Mouse (Mus musculus): Measurements from ENCODE around the gene Acox2. TPM values are rescaled to one million over a fixed set of nuclear protein-coding genes. Genes with fewer than 3 reads are reported as not detected.

Gene Acox2
- 3.3 and 3.7 TPM in 2 replicates for polyA plus RNA-seq (2012; rRNA removed; ENCODE audit: low replicate concordance)

DNA sequence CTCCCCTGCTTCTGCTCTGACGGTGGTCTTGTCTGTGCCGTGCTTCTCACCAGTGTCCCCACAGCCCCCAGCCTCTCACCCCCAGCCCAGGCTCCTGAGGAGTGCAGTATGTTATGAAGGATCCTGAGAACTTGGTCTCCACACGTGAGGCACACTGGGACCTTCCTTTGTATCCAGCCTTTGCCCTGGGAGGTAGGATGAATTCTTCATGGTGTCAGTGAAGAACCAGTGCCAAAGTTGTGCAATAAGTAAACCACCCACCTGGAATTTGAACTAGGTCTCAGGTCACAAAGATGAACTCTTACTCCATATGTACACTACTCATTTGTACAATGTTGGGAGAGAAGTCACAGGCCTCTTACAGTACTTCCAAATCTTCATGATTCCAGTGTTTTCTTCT, at the start of gene Acox2:
Gene Acox2 (minus strand): TSS at position 188 of the 400 bp plus-strand sequence.

DNA sequence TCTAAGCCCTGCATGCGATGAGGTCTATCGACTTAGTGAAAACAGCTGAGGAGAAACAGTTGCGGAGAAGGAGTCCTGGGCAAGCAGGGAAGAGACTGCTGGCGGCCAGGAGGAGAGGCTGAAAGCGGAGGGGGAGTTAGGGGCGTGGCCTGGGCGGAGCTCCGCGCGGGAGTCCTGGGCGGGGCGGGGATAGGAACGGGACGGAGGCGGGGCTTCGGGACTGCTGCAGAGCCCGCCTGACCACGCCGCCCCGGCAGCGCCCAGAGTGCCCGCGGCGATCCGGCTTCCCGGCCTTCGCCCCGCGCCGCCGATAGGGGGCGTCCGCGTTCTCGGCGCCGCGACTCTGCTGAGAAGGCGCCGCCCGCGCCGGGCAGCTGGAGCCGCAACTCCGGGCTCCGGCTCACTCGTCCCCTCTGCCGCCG, 45.3 kb downstream of the Acox2 start, which contains the start of gene Kctd6:
Gene Kctd6 (plus strand): TSS at position 338 of the 422 bp plus-strand sequence.

Other genes with a start within 250 kb of the Acox2 start
- gene Rpp14, start 179.0 kb downstream of the Acox2 start, polyA plus RNA-seq (2012; rRNA removed; ENCODE audit: low replicate concordance), result 5.7 and 11.8 TPM in 2 replicates
- 43.2 and 43.9 TPM in 2 replicates for gene Pxk, start 161.1 kb downstream of the Acox2 start, polyA plus RNA-seq (2012; rRNA removed; ENCODE audit: low replicate concordance)
- gene Pdhb, start 86.3 kb downstream of the Acox2 start, polyA plus RNA-seq (2012; rRNA removed; ENCODE audit: low replicate concordance), result 107 and 230 TPM in 2 replicates
- gene Kctd6, start 45.2 kb downstream of the Acox2 start, polyA plus RNA-seq (2012; rRNA removed; ENCODE audit: low replicate concordance), result 8.2 and 14.1 TPM in 2 replicates
- gene Fam107a, start 58.7 kb upstream of the Acox2 start, polyA plus RNA-seq (2012; rRNA removed; ENCODE audit: low replicate concordance), result 0.61 and 1.7 TPM in 2 replicates
- 1.9 and 2.4 TPM in 2 replicates for gene Oit1, start 119.4 kb upstream of the Acox2 start, polyA plus RNA-seq (2012; rRNA removed; ENCODE audit: low replicate concordance)

Measured in mammary gland, adult 2 months (tissue).